Mouse (Mus musculus) layer of hippocampus, adult 9-11 months (tissue): ENCODE measurements at regions not wholly inside any gene's neighbourhood (a gene's known extent, or its start where the extent isn't known, plus 50 kb on each side); places are given as distances from the start of the nearest gene placed in this dataset.
A peak's percentile ranks its signal among the peaks of the same experiment; 100 is the strongest.
"Not testable (repeated sequence)": the region's sequence is repeated elsewhere in the genome, so short reads cannot be mapped to it uniquely, and the experiment has no call there.

Experiments
- DNase-seq: peaks from one replicate; pipeline ENCODE4 v3.0.0; 2022

- not testable (repeated sequence) for DNase-seq
Observed at GRCm38 (mm10) chr13:68049731-68050130, 186.6 kb downstream of the BC048507 start.

- not testable (repeated sequence) for DNase-seq
Observed at GRCm38 (mm10) chr13:68093311-68093710, 230.2 kb downstream of the BC048507 start.

- DNase-seq: peak; percentile 60
Observed at GRCm38 (mm10) chr13:68116786-68117185, 253.7 kb downstream of the BC048507 start.
